Mouse (Mus musculus) neural tube, embryonic 10.5 days (tissue): ENCODE results near the gene Lemd2.
A peak's percentile ranks its signal among the peaks of the same experiment; 100 is the strongest.
"Not testable (repeated sequence)": the region's sequence is repeated elsewhere in the genome, so short reads cannot be mapped to it uniquely, and the experiment has no call there.

Experiments used
- DNase-seq: peaks from one replicate; pipeline ENCODE4 v3.0.0-alpha.2; 2017; ENCODE audit warnings: low spot score; ENCODE audit errors: extremely low spot score

Gene Lemd2

DNA sequence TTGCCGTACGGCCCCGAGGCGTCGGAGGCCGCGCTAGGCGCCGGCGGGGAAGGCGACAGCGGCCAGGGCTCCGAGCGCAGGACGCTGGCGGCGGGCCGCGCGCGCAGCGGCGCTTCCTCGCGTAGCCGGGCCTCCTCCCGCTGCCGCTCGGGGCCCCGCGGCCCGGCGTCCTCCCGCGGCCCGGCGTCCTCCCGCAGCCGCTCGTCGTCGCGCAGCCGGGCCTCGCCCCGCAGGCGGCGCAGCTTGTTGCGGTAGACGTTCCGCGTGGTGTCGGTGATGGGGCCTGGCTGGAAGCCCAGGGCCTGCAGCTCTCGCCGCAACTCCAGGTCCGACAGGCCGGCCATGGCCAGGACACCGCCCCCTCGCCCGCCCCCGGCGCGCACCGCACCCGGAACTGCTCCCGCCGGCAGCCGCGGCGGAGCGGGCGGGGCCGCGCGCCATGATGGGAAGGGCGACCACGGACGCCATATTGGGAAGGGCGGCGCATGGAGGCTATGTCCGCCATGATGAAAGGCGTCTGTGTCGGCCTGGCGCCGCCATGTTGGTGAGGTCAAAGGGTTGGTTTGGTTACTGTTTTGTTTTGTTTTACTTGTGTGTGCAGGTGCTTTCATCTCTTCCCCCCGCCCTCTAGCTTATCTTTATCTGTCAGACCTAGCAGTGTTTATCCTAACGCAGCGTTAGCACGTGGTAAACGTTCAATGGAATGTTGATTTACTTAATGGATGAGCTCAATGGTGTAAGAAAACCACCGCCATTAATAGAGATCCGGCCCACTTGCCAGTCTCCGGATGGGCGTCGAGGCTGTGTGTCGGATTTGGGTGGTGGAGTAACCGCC is at the start of gene Lemd2:
Gene Lemd2, minus strand, starts transcription at position 395 of the 835 bp plus-strand sequence.
- peak; percentile 92 for DNase-seq

DNA sequence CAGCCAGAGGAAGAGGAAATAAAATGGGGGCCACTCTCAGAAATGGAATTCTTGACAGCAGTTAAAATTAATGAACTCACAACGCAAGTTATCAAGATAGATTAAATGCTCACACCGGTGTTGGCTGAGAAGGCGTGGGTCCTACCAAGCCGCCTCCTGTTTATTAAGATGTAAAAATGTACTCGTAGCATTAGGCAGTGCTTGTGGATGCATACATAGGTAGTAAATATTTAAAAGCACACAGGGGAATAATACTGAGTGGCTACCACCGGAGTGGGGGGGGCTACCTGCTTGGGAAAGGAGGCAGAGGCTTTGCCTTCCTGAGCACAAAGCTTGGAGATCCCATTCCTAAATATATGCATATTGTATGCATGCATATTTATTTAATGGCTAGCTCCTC is 46.9 kb upstream of the Lemd2 start:
- DNase-seq = no peak

GRCm38 (mm10) chr17:27250461-27250860 is 46.2 kb upstream of the Lemd2 start:
- no peak for DNase-seq

DNA sequence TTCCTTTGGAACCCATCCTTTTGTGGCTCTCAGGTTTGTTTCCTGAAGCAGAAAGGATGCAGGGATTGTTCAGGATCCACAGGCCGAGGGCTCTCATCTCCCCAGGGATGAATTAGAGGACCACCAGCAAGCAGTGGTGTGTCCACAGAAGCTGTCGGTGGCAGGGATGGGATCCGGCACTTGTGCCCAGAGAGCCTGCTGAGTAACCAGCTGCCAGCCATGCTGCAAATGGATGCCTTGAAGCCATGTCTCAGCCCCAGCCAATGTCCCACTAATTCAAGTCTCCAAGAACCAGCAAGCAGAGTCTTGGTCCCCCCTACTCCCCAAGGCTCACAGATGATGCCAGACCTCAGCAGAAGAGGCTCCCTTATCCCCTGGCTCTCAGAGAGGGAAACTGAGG is 44.8 kb upstream of the Lemd2 start:
- DNase-seq = no peak

GRCm38 (mm10) chr17:27247680-27248386 is 43.6 kb upstream of the Lemd2 start:
- no peak for DNase-seq

DNA sequence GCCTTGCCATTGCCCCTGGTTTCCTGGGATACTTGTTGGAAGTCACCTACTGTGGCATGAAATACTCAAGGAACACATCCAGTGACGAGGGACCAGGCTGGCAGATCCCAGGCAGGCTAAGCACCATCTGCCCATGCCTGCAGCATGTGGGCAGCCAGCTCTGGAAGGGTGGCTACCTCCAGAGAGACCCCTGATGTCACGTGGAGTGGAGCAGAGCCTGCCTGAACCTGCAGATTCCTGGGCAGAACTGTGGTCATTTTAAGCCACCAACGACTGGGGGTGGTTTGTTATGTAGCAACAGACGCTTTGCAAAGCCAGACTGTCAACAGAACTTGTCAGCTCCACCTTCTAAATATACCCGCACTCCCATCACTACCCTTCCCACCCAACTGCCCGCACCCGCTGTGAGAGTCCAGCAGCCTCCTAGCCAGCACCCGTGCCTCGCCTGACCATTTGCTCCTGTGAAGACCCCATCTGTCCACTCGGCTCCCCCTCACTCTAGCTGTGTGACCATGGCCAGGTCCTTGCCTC is 41.6 kb upstream of the Lemd2 start:
- DNase-seq = no peak

- DNase-seq = no peak
These were observed 40.6 kb upstream of the Lemd2 start for GRCm38 (mm10) chr17:27244912-27245311.

- no peak for DNase-seq
These were observed 38.2 kb upstream of the Lemd2 start for GRCm38 (mm10) chr17:27242194-27243189.

DNA sequence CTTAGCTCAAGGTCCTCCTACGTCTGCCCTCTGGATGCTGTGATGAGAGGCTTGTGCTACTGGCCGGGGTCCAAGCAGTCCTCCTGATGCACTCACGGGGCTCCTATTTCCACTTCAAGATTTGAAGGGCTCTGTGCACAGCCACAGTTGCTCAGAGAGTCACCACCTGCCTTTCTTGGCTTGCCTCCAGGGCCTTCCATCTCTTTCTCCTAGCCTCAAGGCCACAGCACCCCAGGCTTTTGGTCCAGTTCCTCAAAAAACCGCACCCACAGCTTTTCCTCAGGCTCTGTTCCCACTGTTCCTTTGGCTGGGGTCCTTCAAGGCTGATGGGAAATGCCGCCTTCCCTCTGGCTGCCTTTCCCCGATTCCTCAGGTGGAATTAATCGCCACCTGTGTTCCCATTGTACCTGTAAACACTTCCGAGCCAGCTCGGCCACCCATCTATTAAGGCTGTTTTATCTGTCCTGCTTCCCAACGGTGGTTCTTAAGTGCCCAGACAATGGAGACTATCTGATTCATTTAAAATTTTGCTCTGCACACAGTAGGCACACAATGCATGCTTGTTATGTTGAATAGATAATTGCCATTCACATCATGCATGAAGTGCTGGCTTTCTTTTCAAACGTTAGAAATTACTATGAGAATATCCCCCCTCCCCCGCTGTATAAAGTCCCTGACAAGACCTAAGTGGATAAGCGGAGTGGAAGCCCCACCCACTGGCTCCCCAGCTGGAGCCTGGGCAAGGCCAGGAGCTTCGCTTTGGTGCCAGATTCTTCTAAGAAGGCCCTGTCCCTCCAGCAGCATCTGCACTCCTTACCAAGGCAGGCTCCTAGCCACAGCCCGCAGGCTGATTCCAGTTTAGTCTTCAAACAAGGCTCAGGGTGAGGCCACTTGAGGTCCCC is 36.5 kb upstream of the Lemd2 start:
- no peak for DNase-seq

DNA sequence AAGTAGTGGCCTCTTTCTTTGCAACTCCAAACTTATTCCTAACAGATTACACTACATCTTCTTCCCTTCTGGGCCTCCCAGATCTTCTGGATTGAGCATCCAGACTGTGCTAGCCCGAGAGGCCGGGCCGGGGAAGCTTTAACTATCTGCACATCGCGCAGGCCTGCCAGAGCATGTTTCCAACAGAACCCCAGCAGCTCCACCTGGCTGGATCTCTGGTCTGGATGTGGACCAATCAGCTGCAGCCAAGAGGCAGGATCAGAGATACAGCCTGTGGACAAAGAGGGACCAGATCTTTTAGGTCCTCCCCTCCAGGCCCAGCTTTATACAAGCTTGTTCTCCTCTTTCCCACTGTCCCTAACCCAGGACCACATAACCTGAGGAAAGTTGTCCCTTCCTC is 35.7 kb upstream of the Lemd2 start:
- DNase-seq = no peak

- no peak for DNase-seq
These were observed 34.4 kb upstream of the Lemd2 start for GRCm38 (mm10) chr17:27238637-27239036.

GRCm38 (mm10) chr17:27237731-27238130 is 33.5 kb upstream of the Lemd2 start:
- DNase-seq = no peak

DNA sequence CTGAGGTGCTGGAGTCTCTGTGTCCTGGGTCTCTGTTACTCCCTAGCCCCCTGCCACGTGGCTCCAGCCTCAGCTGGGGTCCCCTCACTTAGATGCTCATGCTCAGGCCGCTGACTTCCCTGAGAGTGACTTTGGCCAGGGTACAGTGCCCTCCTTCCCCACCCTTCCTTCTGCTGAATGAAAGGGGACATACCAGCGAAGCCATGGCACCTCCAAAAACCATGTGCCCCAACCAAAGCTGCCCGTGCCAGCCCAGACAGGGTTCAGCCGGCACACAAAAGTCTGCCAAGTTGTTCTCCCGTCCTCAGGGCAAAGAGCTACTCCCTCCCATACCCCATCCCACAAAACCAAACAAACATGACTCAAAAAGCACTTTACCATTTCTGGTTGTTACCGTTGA is 29.0 kb upstream of the Lemd2 start:
- DNase-seq = no peak

DNA sequence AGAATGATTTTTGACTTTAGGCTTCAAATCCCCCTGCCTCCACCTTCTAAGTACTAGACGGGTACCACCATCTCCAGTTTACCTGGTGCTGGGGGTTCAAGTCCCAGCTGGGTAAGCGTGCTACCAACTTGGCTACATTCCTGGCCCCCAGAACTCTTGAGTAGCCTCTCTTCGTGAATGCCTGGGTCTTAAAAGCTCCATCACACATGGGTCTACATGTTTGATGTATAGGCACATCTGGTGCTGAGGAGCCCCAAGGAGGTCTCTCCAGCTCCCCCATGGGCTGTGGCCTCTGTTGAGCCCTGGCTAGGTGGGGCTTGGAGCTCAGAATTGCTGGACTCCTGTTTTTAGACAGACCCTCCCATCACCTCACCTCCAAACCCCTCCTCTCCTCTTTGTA is 27.9 kb upstream of the Lemd2 start:
- no peak for DNase-seq

GRCm38 (mm10) chr17:27231586-27231985 is 27.3 kb upstream of the Lemd2 start:
- not testable (repeated sequence) for DNase-seq

DNA sequence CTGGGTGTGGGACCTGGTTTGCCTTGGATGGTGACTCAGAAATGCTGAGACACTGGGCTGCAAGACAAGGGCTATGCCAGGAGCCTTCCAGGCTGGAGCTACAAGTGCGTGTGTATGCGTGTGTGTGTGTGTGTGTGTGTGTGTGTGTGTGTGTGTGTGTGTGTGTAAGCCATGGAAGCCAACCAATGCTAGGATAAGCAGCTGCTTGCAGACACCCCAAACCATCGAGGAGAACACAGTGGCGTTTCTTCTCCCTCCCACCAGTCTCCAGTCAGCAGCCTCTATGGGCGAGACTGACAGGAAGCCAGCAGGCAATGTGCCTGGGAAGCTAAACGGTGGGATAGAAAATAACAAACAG is 26.9 kb upstream of the Lemd2 start:
- no peak for DNase-seq

DNA sequence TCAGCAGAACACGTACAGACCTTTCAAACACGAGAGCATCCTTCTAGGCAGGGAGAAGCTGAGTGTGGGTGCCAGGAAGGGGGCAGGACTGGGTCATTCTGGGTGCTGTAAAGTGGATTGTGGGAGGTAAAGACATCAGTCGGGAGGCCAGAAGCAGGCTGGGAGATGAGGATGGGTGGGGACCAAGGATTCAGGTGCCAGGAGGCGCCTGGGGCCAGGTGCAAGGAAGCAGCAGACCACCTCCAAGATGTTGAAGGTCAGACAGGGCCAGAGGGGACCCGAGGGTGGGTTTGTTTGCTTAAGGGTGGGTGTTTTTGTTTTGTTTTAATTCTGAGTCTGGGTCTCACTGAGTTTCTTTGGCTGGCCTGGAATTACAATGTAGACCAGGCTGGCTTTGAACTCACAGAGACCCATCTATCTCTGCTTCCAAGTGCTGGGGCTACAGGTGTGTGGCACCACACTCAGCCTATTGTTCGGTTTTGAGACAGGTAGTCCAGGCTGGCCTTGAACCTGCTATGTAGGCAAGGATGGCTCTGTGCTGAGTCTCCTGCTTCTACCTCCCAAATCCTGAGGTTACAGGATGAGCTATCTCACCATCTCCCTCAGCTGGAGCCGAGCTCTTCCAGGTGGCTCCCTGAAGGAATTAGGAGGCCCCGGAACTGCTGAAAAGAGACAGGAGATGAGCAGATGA is 26.3 kb upstream of the Lemd2 start:
- no peak for DNase-seq

GRCm38 (mm10) chr17:27229710-27230454 is 25.6 kb upstream of the Lemd2 start:
- no peak for DNase-seq
